Mouse (Mus musculus): Measurements from ENCODE around the gene Plk3. TPM values are rescaled to one million over a fixed set of nuclear protein-coding genes. Genes with fewer than 3 reads are reported as not detected.

Plk3 gene
- polyA plus RNA-seq, 1 experiment from 2014 or later: 24.9 TPM

- Histone ChIP-seq H3K9ac (no peak overlapping the region), H3K27me3 (no peaks in the 10 kb centered on the region), H3K4me3 (no peak overlapping the region), H3K4me2 (no peak overlapping the region), H3K9me3 (no peaks in the 10 kb centered on the region), H3K36me3 (peaks cover 48% of the 10 kb centered on the region), H3K27ac (replicated peaks) (no peak overlapping the region), H3K4me1 (replicated peaks) (peaks cover 24% of the 10 kb centered on the region)
- 86% methylated on average over 6 of the region's 6 CpGs for WGBS
- no peak for ATAC-seq (ENCODE audit: low FRiP score, low read depth)
Measured at GRCm38 (mm10) chr4:117150212-117150733, 16.5 kb upstream of the Plk3 start.

- Histone ChIP-seq H3K4me3 (no peak overlapping the region), H3K4me1 (replicated peaks) (peaks cover 17% of the 10 kb centered on the region), H3K9ac (no peak overlapping the region), H3K27ac (replicated peaks) (no peak overlapping the region), H3K36me3 (peaks cover 48% of the 10 kb centered on the region), H3K27me3 (no peaks in the 10 kb centered on the region), H3K9me3 (no peaks in the 10 kb centered on the region), H3K4me2 (no peak overlapping the region)
- WGBS: 73% methylated on average over 6 of the region's 6 CpGs
- ATAC-seq (ENCODE audit: low FRiP score, low read depth): no peak
Measured at GRCm38 (mm10) chr4:117149291-117150211, 15.8 kb upstream of the Plk3 start.

- Histone ChIP-seq H3K9ac (no peak overlapping the region), H3K36me3 (peaks cover 41% of the 10 kb centered on the region), H3K4me1 (replicated peaks) (peaks cover 10% of the 10 kb centered on the region), H3K27ac (replicated peaks) (no peak overlapping the region), H3K9me3 (no peaks in the 10 kb centered on the region), H3K4me2 (no peak overlapping the region), H3K4me3 (no peak overlapping the region), H3K27me3 (no peaks in the 10 kb centered on the region)
- ATAC-seq (ENCODE audit: low FRiP score, low read depth): no peak
- 70% methylated on average over 24 of the region's 24 CpGs for WGBS
Measured at GRCm38 (mm10) chr4:117148815-117149214, 15.1 kb upstream of the Plk3 start.

- Histone ChIP-seq H3K27me3 (no peaks in the 10 kb centered on the region), H3K27ac (replicated peaks) (no peak overlapping the region), H3K4me2 (no peak overlapping the region), H3K4me3 (no peak overlapping the region), H3K9ac (no peak overlapping the region), H3K36me3 (peaks cover 34% of the 10 kb centered on the region), H3K9me3 (no peaks in the 10 kb centered on the region), H3K4me1 (replicated peaks) (peaks cover 7% of the 10 kb centered on the region)
- 89% methylated on average over 18 of the region's 18 CpGs for WGBS
- no peak for ATAC-seq (ENCODE audit: low FRiP score, low read depth)
Measured at GRCm38 (mm10) chr4:117148047-117148713, 14.4 kb upstream of the Plk3 start.

GRCm38 (mm10) chr4:117146176-117146575 is 12.4 kb upstream of the Plk3 start:
- H3K27me3 ChIP-seq: no peaks in the 10 kb centered on the region
- no peak overlapping the region for H3K9ac ChIP-seq
- no peaks in the 10 kb centered on the region for H3K9me3 ChIP-seq
- 31% methylated on average over 15 of the region's 15 CpGs for WGBS
- H3K4me1 ChIP-seq (replicated peaks): no peaks in the 10 kb centered on the region
- H3K4me3 ChIP-seq: no peak overlapping the region
- no peak overlapping the region for H3K27ac ChIP-seq (replicated peaks)
- no peak overlapping the region for H3K4me2 ChIP-seq
- peaks cover 17% of the 10 kb centered on the region for H3K36me3 ChIP-seq
- ATAC-seq (ENCODE audit: low FRiP score, low read depth): no peak

- no peak for ATAC-seq (ENCODE audit: low FRiP score, low read depth)
- Histone ChIP-seq H3K4me1 (replicated peaks) (no peaks in the 10 kb centered on the region), H3K9me3 (no peaks in the 10 kb centered on the region), H3K4me3 (no peak overlapping the region), H3K9ac (no peak overlapping the region), H3K27ac (replicated peaks) (no peak overlapping the region), H3K4me2 (no peak overlapping the region), H3K27me3 (no peaks in the 10 kb centered on the region), H3K36me3 (peaks cover 8% of the 10 kb centered on the region)
- WGBS: 93% methylated on average over 13 of the region's 13 CpGs
Measured at GRCm38 (mm10) chr4:117145248-117145647, 11.5 kb upstream of the Plk3 start.

GRCm38 (mm10) chr4:117143023-117143422 is 9.3 kb upstream of the Plk3 start:
- H3K4me1 ChIP-seq (replicated peaks): no peaks in the 10 kb centered on the region
- no peaks in the 10 kb centered on the region for H3K9me3 ChIP-seq
- no peak overlapping the region for H3K27ac ChIP-seq (replicated peaks)
- no peak for ATAC-seq (ENCODE audit: low FRiP score, low read depth)
- no peak overlapping the region for H3K4me3 ChIP-seq
- 77% methylated on average over 7 of the region's 7 CpGs for WGBS
- no peaks in the 10 kb centered on the region for H3K36me3 ChIP-seq
- no peak overlapping the region for H3K9ac ChIP-seq
- no peaks in the 10 kb centered on the region for H3K27me3 ChIP-seq
- no peak overlapping the region for H3K4me2 ChIP-seq

GRCm38 (mm10) chr4:117140613-117141012 is 6.8 kb upstream of the Plk3 start:
- Histone ChIP-seq H3K4me3 (no peak overlapping the region), H3K4me2 (no peak overlapping the region), H3K27ac (replicated peaks) (no peak overlapping the region), H3K9ac (no peak overlapping the region), H3K27me3 (no peaks in the 10 kb centered on the region), H3K36me3 (no peaks in the 10 kb centered on the region), H3K4me1 (replicated peaks) (no peaks in the 10 kb centered on the region), H3K9me3 (no peaks in the 10 kb centered on the region)
- no peak for ATAC-seq (ENCODE audit: low FRiP score, low read depth)
- 35% methylated on average over 4 of the region's 4 CpGs for WGBS

- WGBS: 3% methylated on average over 2 of the region's 2 CpGs
- peaks cover 5% of the 10 kb centered on the region for H3K4me1 ChIP-seq (replicated peaks)
Measured at GRCm38 (mm10) chr4:117139217-117139612, 5.5 kb upstream of the Plk3 start.

GRCm38 (mm10) chr4:117138295-117139216 is 4.8 kb upstream of the Plk3 start:
- no peaks in the 10 kb centered on the region for H3K9me3 ChIP-seq
- ATAC-seq (ENCODE audit: low FRiP score, low read depth): no peak
- no peaks in the 10 kb centered on the region for H3K36me3 ChIP-seq
- H3K9ac ChIP-seq: no peak overlapping the region
- H3K4me1 ChIP-seq (replicated peaks): peaks cover 7% of the 10 kb centered on the region
- no peak overlapping the region for H3K4me2 ChIP-seq
- no peak overlapping the region for H3K27ac ChIP-seq (replicated peaks)
- WGBS: 74% methylated on average over 16 of the region's 17 CpGs
- H3K4me3 ChIP-seq: no peak overlapping the region
- H3K27me3 ChIP-seq: no peaks in the 10 kb centered on the region

More at GRCm38 (mm10) chr4:117139217-117139612, 5.5 kb upstream of the Plk3 start:
- ATAC-seq (ENCODE audit: low FRiP score, low read depth): no peak
- no peaks in the 10 kb centered on the region for H3K9me3 ChIP-seq
- H3K4me3 ChIP-seq: no peak overlapping the region
- H3K27me3 ChIP-seq: no peaks in the 10 kb centered on the region
- H3K27ac ChIP-seq (replicated peaks): no peak overlapping the region
- no peaks in the 10 kb centered on the region for H3K36me3 ChIP-seq
- no peak overlapping the region for H3K4me2 ChIP-seq
- no peak overlapping the region for H3K9ac ChIP-seq

GRCm38 (mm10) chr4:117136034-117136433 is 2.3 kb upstream of the Plk3 start:
- no peak for ATAC-seq (ENCODE audit: low FRiP score, low read depth)
- 21% methylated on average over 8 of the region's 8 CpGs for WGBS

More at GRCm38 (mm10) chr4:117136034-117136433, 2.3 kb upstream of the Plk3 start:
- Histone ChIP-seq H3K9ac (no peak overlapping the region), H3K27ac (replicated peaks) (no peak overlapping the region), H3K9me3 (no peaks in the 10 kb centered on the region), H3K27me3 (no peaks in the 10 kb centered on the region), H3K36me3 (0 out of 2 replicates have a peak, but pooled peaks cover under 1% of the 10 kb centered on the region), H3K4me2 (no peak overlapping the region), H3K4me3 (no peak overlapping the region), H3K4me1 (replicated peaks) (peaks cover 30% of the 10 kb centered on the region)
